Mouse (Mus musculus) kidney, adult 2 months (tissue): Measurements from ENCODE around the gene Gm20683.

Experiments used
- CTCF ChIP-seq: fragments of 200-500 bp; conservative IDR thresholded peaks from 2 replicates; pipeline ENCODE4 v1.5.1; 2011; ENCODE audit warnings: low read depth, mild to moderate bottlenecking, control low read depth, low read length, moderate library complexity, mixed read lengths; ENCODE audit not compliant: insufficient read depth, insufficient read length
- POLR2A ChIP-seq: fragments of 200-500 bp; IDR thresholded peaks from one replicate; pipeline ENCODE4 v1.6.1; 2011; ENCODE audit warnings: low read depth, low read length, control low read depth

DNA sequence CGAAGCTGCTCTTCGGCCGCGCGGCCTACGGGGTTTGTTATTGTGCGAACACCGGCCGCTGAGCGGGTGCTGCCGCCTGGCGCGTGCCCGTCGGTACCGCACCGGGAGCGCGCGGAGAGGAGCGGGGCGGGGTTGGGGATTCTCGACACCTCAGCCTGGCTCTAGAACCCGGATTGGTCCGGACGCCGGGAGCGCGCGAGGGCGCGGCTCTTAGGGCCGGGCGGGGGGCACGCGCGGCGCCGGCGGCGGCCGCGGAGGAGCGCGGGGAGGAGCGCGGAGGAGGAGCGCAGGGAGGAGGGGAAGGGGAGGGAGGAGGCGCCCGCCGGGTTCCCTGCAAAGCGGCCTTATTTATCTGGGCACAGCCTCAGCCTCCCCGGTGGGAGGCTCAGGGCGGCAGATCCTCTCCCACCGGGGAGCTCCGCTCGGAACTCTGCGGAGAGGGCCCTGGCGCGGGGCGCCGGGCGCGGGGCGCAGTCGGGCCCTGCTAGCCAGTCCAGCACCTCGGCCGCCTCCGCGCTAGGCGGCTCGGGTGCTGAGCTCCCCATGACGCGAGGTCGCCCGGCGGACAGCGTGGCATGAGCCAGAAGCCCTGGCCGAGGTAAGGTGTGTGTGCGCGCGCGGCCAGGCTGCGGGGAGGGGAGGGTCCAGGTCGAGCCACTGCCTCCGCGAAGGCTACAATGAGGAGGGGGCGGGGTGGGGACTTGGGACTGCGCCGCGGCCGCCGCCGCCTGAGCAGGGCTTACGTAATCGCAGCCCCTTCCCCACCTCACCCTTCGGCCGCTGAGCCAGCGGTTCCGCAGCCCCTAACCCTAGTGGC is 32.6 kb downstream of the Gm20683 start, which contains the start of gene Fbxl16:
- TF ChIP-seq CTCF, result no peak
- TF ChIP-seq POLR2A, result no peak
